Mouse (Mus musculus) thymus, adult 2 months (tissue): ENCODE results near the gene Irak3. TPM values are rescaled to one million over a fixed set of nuclear protein-coding genes. Genes with fewer than 3 reads are reported as not detected.
A peak's percentile ranks its signal among the peaks of the same experiment; 100 is the strongest.

Experiments used
- DNase-seq: peaks from one replicate; pipeline ENCODE4 v3.0.0; 2021
- H3K27ac ChIP-seq: fragments of 200-500 bp; 2 replicates; pipeline ENCODE4 v1.5.1; 2012; ENCODE audit warnings: low read length, control low read depth; ENCODE audit not compliant: control insufficient read depth, insufficient read depth
- H3K27me3 ChIP-seq: fragments of 200-500 bp; 2 replicates; pipeline ENCODE4 v1.6.1; 2012; ENCODE audit warnings: mild to moderate bottlenecking, low read length, moderate library complexity, mixed read lengths; ENCODE audit not compliant: control insufficient read depth, insufficient read depth
- H3K36me3 ChIP-seq: fragments of 200-500 bp; 2 replicates; pipeline ENCODE4 v1.6.1; 2012; ENCODE audit warnings: mild to moderate bottlenecking, low read length, moderate library complexity; ENCODE audit not compliant: control insufficient read depth, insufficient read depth
- H3K4me1 ChIP-seq: fragments of 200-500 bp; replicated peaks from 2 replicates; pipeline ENCODE4 v1.6.1; 2012; ENCODE audit warnings: low read length; ENCODE audit not compliant: control insufficient read depth, insufficient read depth
- H3K4me3 ChIP-seq: fragments of 200-500 bp; 2 replicates; pipeline ENCODE4 v1.5.1; 2012; ENCODE audit warnings: mild to moderate bottlenecking, low read length, control low read depth, moderate library complexity; ENCODE audit not compliant: control insufficient read depth, insufficient read depth
- CTCF ChIP-seq: fragments of 200-500 bp; IDR thresholded peaks from 2 replicates; pipeline ENCODE4 v1.5.1; 2012; ENCODE audit warnings: mild to moderate bottlenecking, control low read depth, low read length, moderate library complexity, borderline replicate concordance; ENCODE audit not compliant: control insufficient read depth, poor library complexity, insufficient read depth; ENCODE audit errors: extremely low read depth
- POLR2A ChIP-seq: fragments of 200-500 bp; IDR thresholded peaks from 2 replicates; pipeline ENCODE4 v1.6.1; 2012; ENCODE audit warnings: mild to moderate bottlenecking, low read length, control low read depth, moderate library complexity; ENCODE audit not compliant: control insufficient read depth, poor library complexity, insufficient read depth; ENCODE audit errors: extremely low read depth
- WGBS: fragments of 180-500 bp; shearing (Covaris S2); methylation state at CpG from one replicate; pipeline ENCODE4 v1.1.7; 2018; 5-methylcytosine and 5-hydroxymethylcytosine counted together
- polyA plus RNA-seq: library from polyadenylated mRNA; depleted of rRNA; stranded (reverse); fragments of >200 nt; gene quantifications from 2 replicates; pipeline ENCODE4 v1.2.3, GENCODE M21; 2012

Irak3 gene
- polyA plus RNA-seq, 1 experiment: 2.3 TPM

DNA sequence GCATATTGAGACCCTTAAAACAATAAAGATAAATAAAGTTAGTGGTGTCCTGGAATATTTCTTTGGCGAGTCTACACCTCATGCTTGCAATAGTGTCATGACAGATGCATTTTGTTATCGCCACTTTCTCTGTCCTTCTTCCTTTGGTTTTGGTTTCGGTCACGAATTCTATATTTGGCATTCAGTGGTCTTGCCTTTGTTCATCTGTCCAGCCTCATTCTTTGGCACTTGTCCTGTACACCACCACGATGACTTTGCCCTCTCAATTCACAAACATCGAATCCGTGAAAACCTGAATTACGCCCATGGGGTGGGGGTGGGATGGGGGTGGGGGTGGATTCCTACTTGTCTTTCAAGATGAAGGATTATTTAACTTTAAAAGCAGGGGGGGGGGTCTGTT is 6.1 kb upstream of the Irak3 start:
- WGBS: 51% methylated on average over 8 of the region's 8 CpGs
- Histone ChIP-seq H3K36me3 (no peaks in the 10 kb centered on the region), H3K4me3 (no peak overlapping the region), H3K27me3 (no peaks in the 10 kb centered on the region; the same call in 1 of the 2 replicates), H3K4me1 (peaks cover 4% of the 10 kb centered on the region), H3K27ac (no peak overlapping the region)
- TF ChIP-seq POLR2A (no peak), CTCF (no peak)
- DNase-seq: no peak

DNA sequence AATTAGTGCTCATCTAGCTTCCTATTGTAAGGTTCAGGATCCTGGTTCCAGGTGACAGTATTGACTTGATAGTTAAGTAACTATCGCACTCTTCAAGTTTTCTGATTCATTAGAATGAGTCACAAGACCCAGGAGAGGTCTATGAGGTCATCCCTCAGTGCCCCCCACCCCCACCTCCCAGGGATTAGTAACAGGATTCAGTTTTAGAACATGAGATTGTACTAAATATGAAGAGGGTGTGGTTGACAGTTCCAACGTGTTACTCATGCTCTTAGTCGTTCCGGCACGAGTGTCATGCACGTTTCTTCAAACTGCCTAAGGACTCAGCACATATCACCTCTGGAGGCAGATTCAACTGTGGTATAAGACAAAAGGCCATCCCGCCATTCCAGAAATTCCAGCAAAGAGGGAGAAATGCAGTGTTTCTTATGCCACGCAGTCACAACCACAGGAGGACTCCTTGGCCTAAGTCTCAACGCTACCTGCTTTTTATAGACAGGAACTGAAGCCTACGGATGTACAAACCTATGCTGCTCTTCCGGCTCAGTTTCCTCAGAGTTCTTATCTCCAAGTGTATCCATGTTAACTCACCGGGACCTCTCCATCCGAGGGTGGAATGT is 2.8 kb upstream of the Irak3 start:
- Histone ChIP-seq H3K4me1 (peaks cover 15% of the 10 kb centered on the region), H3K4me3 (no peak overlapping the region), H3K27me3 (peaks cover 7% of the 10 kb centered on the region; the same call in 1 of the 2 replicates), H3K27ac (no peak overlapping the region), H3K36me3 (no peaks in the 10 kb centered on the region)
- TF ChIP-seq CTCF (no peak), POLR2A (no peak)
- no peak for DNase-seq
- 94% methylated on average over 13 of the region's 13 CpGs for WGBS

DNA sequence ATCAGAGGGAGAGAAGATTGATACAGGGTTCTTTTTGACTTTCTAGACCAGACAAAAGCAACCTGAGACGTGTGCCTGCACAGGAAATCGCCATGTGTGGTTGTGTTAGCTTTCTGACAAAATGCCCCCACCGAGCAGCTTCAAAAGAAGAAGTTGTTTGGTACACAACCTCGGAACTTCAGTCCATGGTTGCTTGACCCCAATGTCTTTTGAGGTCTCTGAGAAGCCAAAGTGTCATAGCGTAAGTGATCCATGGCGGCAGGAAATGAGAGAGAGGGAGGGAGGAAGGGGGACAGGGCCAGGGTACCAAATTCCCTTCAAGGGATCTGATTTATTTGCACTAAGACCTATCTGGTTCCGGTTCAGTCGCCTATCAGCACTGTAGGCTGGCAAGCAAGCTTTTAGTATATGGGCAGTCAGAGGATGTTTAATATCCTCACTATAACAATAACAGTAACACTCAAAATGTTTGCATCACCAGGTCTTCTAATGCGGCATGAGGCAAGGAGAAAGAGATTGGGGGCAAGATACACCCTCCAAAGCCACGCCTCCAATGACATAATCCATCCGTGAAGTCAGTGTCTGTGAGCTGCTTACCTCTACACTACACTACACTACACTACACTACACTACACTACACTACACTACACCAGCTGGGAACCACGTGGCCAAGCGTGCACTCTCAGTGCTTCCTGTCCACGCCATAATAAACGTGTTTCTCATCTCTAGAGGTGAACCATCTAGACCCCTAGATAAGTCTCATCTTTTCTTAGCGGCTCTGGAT is 729 bp upstream of the Irak3 start:
- 54% methylated on average over 16 of the region's 16 CpGs for WGBS
- Histone ChIP-seq H3K4me1 (peaks cover 12% of the 10 kb centered on the region), H3K27me3 (peaks cover 7% of the 10 kb centered on the region; the same call in 1 of the 2 replicates), H3K36me3 (no peaks in the 10 kb centered on the region), H3K27ac (no peak overlapping the region), H3K4me3 (no peak overlapping the region)
- DNase-seq: no peak
- TF ChIP-seq CTCF: no peak

DNA sequence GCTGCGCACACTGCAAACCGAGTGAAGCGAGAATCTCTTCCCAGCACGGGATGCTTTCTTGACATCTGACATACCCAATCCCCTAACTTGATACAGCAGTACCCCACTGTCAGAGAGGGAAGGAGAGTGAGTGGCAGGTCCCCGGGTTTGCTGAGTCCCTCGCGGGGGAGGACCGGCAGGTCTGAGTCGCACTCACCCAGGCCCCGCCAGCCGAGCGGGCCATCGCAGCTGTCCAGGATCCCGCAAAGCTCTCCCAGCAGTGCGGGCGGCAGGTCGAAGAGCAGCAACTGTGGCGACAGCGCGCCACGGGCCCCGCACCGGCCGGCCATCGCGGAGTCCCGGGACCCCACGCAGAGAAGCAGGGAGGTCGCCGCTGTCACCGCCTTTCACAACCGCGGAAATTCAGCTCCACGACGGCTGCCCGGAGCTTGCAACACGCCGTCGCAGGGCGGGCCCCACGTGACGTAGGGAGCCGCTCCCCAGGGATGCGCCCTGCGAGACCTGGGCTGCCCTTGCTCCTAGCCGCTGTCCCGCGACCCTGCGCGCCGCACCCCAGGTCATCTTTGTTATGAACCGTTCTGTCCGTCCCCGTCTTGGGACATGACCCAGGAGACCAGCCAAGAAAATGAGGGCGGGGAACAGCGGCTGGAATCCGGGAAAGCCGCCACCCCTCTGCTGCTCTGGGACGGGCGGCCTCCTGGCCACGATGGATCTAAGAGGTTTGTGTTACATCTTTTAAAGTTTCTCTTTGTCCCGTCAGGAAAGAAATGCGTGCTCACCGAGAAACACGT is 604 bp downstream of the Irak3 start, which contains the start of gene Tmbim4:
Gene Tmbim4 (plus strand): TSS at position 460 of the 791 bp plus-strand sequence.
- 3% methylated on average over 65 of the region's 65 CpGs for WGBS
- Histone ChIP-seq H3K27ac (no peak within 1 kb of the TSS), H3K4me3 (peak within 1 kb of the TSS; percentile 56), H3K27me3 (peaks cover 7% of the 10 kb centered on the region; the same call in 1 of the 2 replicates), H3K4me1 (peaks cover 16% of the 10 kb centered on the region), H3K36me3 (no peaks in the 10 kb centered on the region)
- TF ChIP-seq POLR2A (no peak), CTCF (0 out of 2 replicates have a peak, but pooled peaks have one; percentile 41)
- DNase-seq: peak; percentile 62

DNA sequence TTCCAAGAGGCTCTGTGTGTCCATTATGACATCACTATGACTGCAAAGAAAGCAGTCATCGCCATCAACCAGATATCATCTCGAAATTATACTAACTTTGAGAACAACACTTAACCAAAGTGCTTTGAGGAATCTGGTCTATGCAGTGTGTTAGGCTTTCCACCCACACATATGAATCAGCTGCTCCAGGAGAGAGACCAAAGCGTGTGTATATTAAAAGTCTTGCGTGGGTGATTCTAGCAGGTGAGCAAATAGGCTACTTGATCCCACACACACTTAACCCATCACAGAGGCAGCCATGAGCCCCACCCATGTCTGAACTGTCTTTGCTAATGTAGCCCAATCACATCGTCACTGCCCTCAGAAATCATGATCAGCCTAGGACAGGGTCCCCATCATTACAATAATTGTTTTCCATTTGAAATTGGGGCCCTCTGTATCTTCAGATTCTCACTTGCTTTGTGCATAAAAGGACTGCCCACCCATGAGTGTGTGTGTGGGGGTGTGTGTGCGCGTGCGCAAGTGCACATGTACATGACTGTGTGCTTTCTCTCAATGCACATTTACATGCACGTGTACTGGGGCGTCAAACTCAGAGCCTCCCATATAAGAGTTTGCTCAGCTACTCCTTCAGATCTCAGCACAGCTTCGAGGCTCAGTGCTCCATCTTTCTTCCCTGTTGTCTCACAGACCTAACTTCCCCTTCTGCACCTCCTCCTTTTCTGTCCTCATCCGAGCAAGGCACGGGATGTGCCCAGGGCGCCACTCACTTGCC is 4.7 kb downstream of the Irak3 start:
- H3K4me1 ChIP-seq: peaks cover 21% of the 10 kb centered on the region
- TF ChIP-seq CTCF (no peak), POLR2A (no peak)
- WGBS: 71% methylated on average over 14 of the region's 14 CpGs

More for the DNA sequence above, 4.7 kb downstream of the Irak3 start:
- no peak overlapping the region for H3K27ac ChIP-seq
- peaks cover 7% of the 10 kb centered on the region; the same call in 1 of the 2 replicates for H3K27me3 ChIP-seq
- no peak for DNase-seq
- no peak overlapping the region for H3K4me3 ChIP-seq
- no peaks in the 10 kb centered on the region for H3K36me3 ChIP-seq
